Mouse (Mus musculus): ENCODE measurements at regions not wholly inside any gene's neighbourhood (a gene's known extent, or its start where the extent isn't known, plus 50 kb on each side); places are given as distances from the start of the nearest gene placed in this dataset.

DNA sequence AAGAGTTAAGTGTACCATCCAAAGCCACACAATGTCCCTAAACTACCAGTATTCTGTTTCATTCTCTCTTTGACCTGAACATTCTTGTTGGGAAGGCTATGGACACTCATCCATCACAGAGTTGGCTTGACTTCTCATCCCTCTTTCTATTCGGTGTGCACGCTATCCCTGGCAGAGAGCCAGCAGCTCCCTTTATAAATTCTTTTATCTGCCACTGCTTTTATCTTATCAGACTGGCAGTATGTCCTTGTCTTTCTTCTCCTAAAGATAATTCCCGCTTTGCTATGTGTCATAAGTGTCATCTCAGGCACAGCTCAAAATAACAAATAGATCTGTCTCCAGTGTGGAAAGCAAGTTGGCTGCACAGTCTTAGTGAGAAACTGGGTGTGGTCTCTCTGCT is 106.6 kb upstream of the Lipc start:
- no peak for DNase-seq

DNA sequence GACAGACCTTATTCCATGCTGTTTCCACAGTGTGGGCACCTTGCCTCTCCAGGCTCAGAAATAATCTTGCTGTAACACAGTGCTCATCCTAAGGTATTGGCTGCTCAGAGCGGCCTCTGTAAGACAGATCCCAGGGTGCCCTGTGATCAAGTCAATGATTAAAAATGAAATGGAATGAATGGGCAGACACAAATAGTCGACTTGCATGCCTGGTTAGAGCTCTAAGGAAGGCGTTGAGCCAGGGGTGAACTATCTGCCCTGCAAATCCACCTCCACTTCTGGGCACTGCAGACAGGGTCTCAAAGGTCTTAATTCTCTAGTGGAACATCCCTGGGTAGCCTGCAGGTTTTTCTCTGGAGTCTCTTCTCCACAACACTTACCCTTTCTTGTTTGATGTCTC is 104.8 kb upstream of the Lipc start:
- no peak for DNase-seq

DNA sequence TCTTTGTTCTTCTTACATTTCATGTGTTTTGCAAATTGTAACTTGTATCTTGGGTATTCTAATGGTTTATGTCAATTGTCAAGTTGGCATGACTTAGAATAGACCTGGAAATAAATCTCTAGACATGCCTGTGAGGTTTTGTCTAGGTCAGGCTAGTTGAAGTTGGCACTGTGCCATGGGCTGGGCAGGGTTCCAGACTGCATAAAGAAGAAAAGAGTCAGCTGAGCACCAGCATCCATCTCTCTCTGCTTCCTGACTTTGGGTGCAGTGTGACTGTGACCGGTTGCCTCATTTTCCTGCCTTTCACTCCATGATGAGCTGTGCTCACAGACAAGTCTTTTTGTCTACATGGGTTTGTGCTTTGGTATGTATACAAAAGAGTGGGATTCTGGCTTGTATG is 91.9 kb upstream of the Lipc start:
- peak; percentile 39 to 49 for DNase-seq

DNA sequence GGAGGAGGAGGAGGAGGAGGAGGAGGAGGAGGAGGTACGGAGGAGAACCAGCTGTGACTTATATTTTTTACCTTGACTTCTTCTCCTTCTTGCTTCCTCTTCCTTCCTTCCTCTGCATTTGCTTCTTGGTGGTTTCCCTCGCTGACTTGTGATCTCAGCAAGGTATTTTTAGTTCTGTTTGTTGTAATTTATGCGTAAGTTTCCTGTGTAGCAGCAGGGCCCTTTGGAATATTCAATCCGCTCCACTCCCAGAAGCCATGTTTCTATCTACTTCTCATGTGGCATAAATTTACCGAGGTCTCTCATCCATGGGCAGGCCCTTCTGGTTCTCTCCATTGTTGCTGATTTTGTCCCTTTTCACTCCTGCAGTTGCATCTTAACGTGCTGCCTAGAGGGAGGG is 83.3 kb upstream of the Lipc start:
- no peak for DNase-seq

DNA sequence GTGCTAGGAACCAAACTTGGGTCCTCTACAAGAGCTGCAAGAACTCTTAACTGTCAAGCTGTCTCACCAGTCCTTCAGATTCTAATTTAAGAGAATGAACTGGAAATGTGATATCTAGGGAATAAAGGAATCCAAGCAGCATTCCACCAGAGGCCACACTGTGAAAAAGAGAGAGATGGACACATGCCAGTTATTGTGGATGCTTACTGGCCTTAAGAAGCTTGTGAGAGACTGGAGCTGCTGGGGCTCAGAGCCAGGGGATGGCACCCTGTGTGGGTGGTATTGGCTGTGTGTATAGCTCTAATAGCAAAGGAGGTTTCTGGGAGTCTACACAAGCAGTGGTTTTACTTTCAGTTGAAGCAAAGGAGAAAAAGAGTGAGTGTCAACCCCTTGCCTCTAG is 80.1 kb upstream of the Lipc start:
- DNase-seq: no peak

DNA sequence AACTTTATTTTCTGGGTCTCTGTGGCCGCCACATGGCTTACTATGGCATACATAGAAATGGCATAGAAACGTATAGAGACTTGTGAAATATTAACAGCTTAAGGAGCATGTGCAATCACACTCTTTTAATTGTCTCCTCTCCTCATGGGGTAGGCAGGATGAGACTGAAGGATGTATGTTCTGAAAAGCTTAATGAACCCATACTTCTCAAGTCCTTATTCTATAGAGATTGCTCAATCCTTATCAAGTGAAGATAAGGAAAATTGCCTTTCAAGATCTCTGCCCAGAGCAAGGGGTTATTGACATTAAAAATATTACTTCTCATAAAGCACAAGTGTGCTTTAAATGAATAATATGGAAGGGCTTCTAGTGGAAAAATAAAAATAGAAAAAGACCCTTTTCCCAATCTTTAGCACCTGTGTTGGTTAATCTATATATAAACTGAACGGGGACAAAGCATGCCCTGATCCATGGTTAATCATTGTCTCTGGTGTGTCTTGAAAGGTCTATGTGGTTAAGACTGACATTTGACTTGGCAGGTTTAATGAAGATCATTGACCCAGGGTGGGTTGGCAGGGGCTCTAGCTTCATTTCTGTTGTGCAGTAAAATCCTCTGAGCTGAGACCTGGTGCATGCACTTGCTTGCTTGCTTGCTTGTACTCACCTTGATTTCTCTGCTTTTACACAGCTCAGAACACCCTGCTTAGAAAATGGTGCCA is 78.3 kb upstream of the Lipc start:
- DNase-seq: no peak

DNA sequence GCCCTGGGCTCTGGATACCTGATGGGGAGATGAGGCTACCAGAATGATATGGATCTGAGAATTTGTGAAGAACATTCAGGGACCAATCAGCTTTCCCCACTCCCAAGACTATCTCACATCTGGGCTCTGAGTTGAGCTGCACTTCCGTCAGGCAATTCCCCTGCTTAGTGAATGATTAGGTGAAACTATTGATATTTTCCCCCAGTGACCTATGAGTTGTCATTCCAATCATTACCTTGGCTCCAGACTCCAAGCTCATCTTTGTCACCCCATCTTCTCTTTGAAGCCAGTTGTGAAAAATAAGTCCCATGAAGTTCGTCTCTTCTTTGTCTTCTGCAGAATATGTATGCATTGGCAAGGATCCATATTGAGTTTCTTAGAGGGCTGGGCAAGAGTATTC is 76.1 kb upstream of the Lipc start:
- no peak for DNase-seq

DNA sequence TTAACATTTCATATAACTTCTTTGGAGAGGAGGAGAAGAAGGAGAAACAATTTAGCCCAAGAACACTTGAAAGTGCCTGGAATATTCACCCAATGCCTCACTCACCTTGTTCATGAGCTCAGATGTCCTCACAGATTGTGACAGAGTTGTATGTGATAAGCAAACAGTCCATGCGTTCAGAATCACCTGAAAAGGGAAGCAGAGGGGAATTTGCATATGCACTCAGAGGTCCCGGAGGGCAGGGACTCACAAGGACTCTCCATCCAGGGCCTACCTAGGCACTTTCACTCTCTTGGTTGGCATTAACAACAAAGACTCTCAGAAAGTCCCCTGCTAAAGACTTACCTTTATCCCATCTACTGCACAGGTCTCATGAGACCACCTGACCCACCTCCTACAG is 75.6 kb upstream of the Lipc start:
- no peak for DNase-seq

DNA sequence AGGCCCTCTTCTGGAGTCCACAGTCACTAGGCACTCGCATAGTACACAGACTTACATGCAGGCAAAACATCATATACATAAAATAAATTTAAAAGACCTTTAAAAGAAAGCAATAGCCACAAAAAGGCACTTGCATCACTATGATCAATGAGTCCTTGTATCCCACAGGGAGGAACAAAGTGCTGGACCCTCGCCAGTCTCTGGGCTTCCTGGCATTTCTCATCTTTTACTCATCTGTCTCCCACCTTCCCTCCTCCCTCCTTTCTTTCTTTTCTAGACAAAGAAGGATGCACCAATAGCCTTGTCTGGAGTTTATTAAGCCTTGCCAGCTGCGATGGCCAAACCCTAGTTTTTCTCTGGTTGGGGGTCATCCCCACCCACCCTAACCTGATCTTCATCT is 73.2 kb upstream of the Lipc start:
- no peak for DNase-seq

DNA sequence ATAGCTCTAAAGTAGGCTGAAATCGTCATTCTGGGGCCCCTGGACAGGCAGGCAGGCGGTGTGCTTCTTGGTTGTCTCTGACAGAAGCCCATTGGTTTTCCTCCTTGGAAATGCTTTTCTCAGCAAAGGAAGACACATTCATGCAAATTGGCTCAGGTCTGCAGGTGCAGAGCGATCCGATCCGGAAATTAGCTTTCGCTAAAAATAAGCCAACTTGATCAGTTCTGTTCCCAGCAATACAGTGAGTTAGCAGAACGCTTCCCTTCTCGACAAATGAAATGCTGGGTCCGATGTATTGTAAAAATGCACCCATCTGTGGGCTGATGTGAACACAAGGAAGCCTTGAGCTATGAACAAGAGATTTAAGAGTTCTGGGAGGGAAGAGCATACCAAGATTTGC is 66.2 kb upstream of the Lipc start:
- no peak for DNase-seq

DNA sequence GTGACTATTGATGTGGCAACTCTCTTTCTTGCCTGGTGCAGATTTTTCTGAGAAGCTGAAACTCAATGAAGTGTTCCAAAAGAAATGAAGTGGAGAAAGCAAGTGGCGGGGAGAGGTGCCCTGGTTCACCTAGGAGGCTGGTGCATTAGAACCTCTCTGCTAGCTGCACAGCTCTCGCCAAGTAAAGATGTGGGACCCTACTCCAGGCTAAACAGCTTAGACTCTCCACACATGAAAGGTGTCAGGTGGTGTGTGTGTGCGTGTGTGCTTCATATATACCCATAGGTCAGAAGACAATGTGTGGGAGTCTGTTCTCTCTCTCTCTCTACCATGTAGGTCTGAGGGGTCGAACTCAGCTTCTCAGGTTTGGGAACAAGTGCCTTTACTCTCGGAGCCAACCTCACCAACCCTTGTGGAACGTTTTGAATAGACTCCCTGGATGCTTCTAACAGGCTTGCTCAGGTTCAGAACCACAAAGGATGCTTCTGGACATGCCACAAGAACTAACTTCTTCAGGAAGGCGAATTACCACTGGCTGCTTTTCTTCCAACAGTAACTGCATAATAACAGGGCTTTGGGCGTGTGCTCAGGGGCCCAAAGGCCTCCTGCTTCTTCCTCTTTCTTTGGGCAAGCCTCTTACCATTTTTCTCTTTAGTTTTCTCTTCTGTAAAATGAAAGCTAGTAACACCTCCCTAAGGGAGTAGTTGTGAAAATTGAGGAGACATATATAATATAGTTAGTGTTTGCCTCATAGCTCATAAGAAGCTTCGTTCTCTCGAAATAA is 65.6 kb upstream of the Lipc start:
- no peak for DNase-seq

DNA sequence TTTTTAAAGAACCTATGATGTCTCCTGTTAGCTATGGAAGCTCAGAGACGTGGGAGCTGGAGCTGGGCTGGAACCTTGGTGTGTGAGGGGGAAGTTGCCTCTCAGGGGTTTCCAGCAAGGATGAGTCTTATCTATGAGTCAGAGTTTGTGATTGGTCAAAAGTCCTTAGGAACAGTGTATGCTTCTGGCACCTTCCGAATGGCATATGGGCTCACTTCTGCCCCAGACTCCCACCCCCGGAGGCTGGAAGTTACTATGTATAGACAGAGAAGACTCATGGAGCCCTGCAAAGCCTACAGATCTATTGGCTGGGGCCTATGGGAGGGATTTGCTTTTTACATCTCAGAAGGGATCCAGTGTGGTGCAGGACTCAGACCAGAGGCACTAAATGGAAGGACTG is 63.9 kb upstream of the Lipc start:
- DNase-seq: no peak

DNA sequence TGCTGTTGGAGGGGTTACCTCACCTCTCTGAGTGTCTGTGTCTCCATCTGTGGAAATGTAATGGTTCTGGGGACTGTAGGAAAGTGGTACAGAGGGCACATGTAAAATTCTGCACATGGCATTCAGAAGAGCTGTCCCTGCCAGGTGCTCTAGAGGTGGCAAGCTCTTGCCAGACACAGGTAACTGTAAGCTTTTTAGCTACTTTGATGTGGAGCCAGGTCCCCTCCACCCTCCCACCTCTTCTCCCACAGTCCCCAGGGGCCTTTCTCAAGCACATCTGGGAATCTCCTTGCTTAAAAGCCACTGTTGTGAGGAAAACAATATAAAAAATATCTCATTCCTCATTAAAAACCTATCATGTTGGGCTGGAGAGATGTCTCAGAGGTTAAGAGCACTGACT is 63.4 kb upstream of the Lipc start:
- DNase-seq: no peak

DNA sequence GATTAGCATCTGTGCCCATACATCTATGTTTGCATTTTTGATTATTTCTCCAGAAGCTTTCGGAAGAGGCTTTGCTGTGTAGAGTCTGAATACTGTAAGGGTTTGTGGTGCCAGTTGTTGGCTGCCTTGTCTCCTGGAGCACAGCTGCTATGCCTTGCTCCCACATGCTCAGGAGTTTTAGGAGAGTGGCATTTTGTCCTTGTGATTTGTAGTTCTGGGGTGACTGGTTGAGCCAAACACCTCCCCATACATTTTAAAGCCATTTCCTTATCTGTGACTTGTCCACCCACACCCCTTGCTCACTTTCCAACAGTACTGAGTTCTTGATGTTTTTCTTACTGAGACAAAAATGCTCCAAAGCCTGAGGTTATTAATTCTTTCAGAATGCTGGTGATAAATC is 60.4 kb upstream of the Lipc start:
- DNase-seq: no peak

DNA sequence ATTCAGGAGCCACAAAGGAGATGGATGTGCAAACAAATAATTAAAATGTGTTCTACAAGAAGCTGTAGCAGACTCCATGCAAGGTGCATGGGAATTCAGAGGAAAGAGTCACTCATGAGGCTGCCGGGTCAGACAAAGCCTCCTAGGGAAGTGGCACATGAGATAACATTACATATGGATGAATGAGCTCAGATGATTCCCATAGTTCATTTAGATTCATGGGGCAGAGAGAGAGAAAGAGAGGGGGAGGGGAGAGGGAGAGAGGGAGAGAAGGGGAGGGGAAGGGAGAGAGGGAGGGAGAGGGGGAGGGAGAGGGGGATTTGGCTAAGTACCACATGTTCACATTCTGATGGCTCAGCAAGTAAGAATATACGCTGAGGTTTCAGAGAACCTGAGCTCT is 52.6 kb upstream of the Lipc start:
- no peak for DNase-seq

Measured in heart, adult 18-20 months (tissue).